Mouse (Mus musculus): ENCODE measurements around the gene Olfr920. TPM values are rescaled to one million over a fixed set of nuclear protein-coding genes. Genes with fewer than 3 reads are reported as not detected.

Gene Olfr920
- total and polyA plus RNA-seq, 3 experiments = not detected

GRCm38 (mm10) chr9:38718927-38719441 is 33.1 kb upstream of the Olfr920 start:
- peak; percentile 57 for DNase-seq (ENCODE audit: low read depth, low spot score)
- Histone ChIP-seq H3K4me3 (ENCODE audit: control insufficient read depth in 1 of 2, insufficient read depth in 1 of 2, low read depth in 2 of 2, low read length in 2 of 2) (peak overlapping the region; percentile 68 to 100), H3K27me3 (ENCODE audit: control insufficient read depth in 1 of 2, insufficient read depth in 2 of 2, low read length in 2 of 2) (no peaks in the 10 kb centered on the region), H3K4me1 (ENCODE audit: control insufficient read depth in 1 of 2, insufficient read depth in 2 of 2, low read length in 2 of 2) (peaks cover 6 to 9% of the 10 kb centered on the region in 2 experiments), H3K9ac (ENCODE audit: control insufficient read depth, low read depth, low read length, poor library complexity, severe bottlenecking) (peak overlapping the region; percentile 67), H3K9me3 (replicated peaks; ENCODE audit: insufficient read depth, low read length) (no peaks in the 10 kb centered on the region), H3K79me2 (ENCODE audit: control insufficient read depth, insufficient read depth, low read length, poor library complexity) (no peaks in the 10 kb centered on the region), H3K27ac (ENCODE audit: control insufficient read depth, low read depth, low read length) (no peak overlapping the region), H3K36me3 (ENCODE audit: control insufficient read depth in 1 of 2, insufficient read depth in 2 of 2, low read length in 2 of 2) (peaks cover 0 to 5% of the 10 kb centered on the region in 2 experiments; a peak in 2 of 4 replicates)
- TF ChIP-seq POLR2A (IDR thresholded peaks at IDR 0.05; ENCODE audit: control insufficient read depth in 1 of 2, insufficient read depth in 1 of 2, low read depth in 1 of 2, low read length in 2 of 2, poor library complexity in 1 of 2) (no peak), SIN3A (IDR thresholded peaks at IDR 0.05; ENCODE audit: low read length) (no peak), MYB (IDR thresholded peaks at IDR 0.05; ENCODE audit: low read depth, low read length) (no peak), CHD1 (IDR thresholded peaks at IDR 0.05; ENCODE audit: low read depth, low read length) (no peak), ELF1 (IDR thresholded peaks at IDR 0.05; ENCODE audit: low read depth, low read length) (no peak), JUND (IDR thresholded peaks at IDR 0.05; ENCODE audit: low read depth, low read length) (no peak), NELFE (IDR thresholded peaks at IDR 0.05; ENCODE audit: low read depth, low read length) (no peak), UBTF (IDR thresholded peaks at IDR 0.05; ENCODE audit: borderline replicate concordance, insufficient read depth, low read depth, low read length) (no peak), MAZ (IDR thresholded peaks at IDR 0.05; ENCODE audit: low read depth, low read length) (no peak), POLR2AphosphoS2 (IDR thresholded peaks at IDR 0.05; ENCODE audit: low read length) (no peak), MAX (IDR thresholded peaks at IDR 0.05; ENCODE audit: low read length) (no peak), TAL1 (IDR thresholded peaks at IDR 0.05; ENCODE audit: low read length) (no peak), ZC3H11A (IDR thresholded peaks at IDR 0.05; ENCODE audit: low read depth, low read length) (no peak)

GRCm38 (mm10) chr9:38724044-38724443 is 28.1 kb upstream of the Olfr920 start:
- Histone ChIP-seq H3K4me1 (ENCODE audit: control insufficient read depth in 1 of 2, insufficient read depth in 2 of 2, low read length in 2 of 2) (peaks cover 8 to 9% of the 10 kb centered on the region in 2 experiments), H3K79me2 (ENCODE audit: control insufficient read depth, insufficient read depth, low read length, poor library complexity) (no peaks in the 10 kb centered on the region), H3K9me3 (replicated peaks; ENCODE audit: insufficient read depth, low read length) (no peaks in the 10 kb centered on the region), H3K9ac (ENCODE audit: control insufficient read depth, low read depth, low read length, poor library complexity, severe bottlenecking) (no peak overlapping the region), H3K4me3 (ENCODE audit: control insufficient read depth in 1 of 2, insufficient read depth in 1 of 2, low read depth in 2 of 2, low read length in 2 of 2) (no peak overlapping the region), H3K27ac (ENCODE audit: control insufficient read depth, low read depth, low read length) (no peak overlapping the region), H3K36me3 (ENCODE audit: control insufficient read depth in 1 of 2, insufficient read depth in 2 of 2, low read length in 2 of 2) (peaks cover 0 to 3% of the 10 kb centered on the region in 2 experiments; a peak in 2 of 4 replicates), H3K27me3 (ENCODE audit: control insufficient read depth in 1 of 2, insufficient read depth in 2 of 2, low read length in 2 of 2) (no peaks in the 10 kb centered on the region)
- peak; percentile 68 for DNase-seq (ENCODE audit: low read depth, low spot score)
- TF ChIP-seq TBP (IDR thresholded peaks at IDR 0.05; ENCODE audit: low read depth, low read length) (no peak), TAL1 (IDR thresholded peaks at IDR 0.05; ENCODE audit: low read length) (no peak), HCFC1 (IDR thresholded peaks at IDR 0.05; ENCODE audit: low read depth, low read length) (no peak), ZC3H11A (IDR thresholded peaks at IDR 0.05; ENCODE audit: low read depth, low read length) (0 out of 2 replicates have a peak, but pooled peaks have one; percentile 0), GATA1 (IDR thresholded peaks at IDR 0.05; ENCODE audit: low read depth, low read length) (peak; percentile 94), MAX (IDR thresholded peaks at IDR 0.05; ENCODE audit: low read length) (peak; percentile 72), SMC3 (IDR thresholded peaks at IDR 0.05; ENCODE audit: low read depth, low read length) (no peak), POLR2A (IDR thresholded peaks at IDR 0.05; ENCODE audit: control insufficient read depth in 1 of 2, insufficient read depth in 1 of 2, low read depth in 1 of 2, low read length in 2 of 2, poor library complexity in 1 of 2) (no peak), MYB (IDR thresholded peaks at IDR 0.05; ENCODE audit: low read depth, low read length) (no peak), ETS1 (IDR thresholded peaks at IDR 0.05; ENCODE audit: low read depth, low read length) (peak; percentile 76), BHLHE40 (IDR thresholded peaks at IDR 0.05; ENCODE audit: borderline replicate concordance, low read depth, low read length) (peak; percentile 59; the same call in 1 of the 2 replicates), MYC (IDR thresholded peaks at IDR 0.05; ENCODE audit: low read depth, low read length) (peak; percentile 91), CTCF (IDR thresholded peaks at IDR 0.05 in 2 of 3, conservative IDR thresholded peaks at IDR 0.05 in 1 of 3; ENCODE audit: control insufficient read depth in 1 of 3, insufficient read depth in 1 of 3, low read depth in 2 of 3, low read length in 3 of 3, poor library complexity in 1 of 3, severe bottlenecking in 1 of 3) (no peak), SIN3A (IDR thresholded peaks at IDR 0.05; ENCODE audit: low read length) (peak; percentile 64), CHD2 (IDR thresholded peaks at IDR 0.05; ENCODE audit: low read length) (no peak), MAFK (IDR thresholded peaks at IDR 0.05; ENCODE audit: borderline replicate concordance, low read depth, low read length) (no peak), TCF12 (IDR thresholded peaks at IDR 0.05; ENCODE audit: low read depth, low read length) (peak; percentile 52; the same call in 1 of the 2 replicates), GABPA (IDR thresholded peaks at IDR 0.05; ENCODE audit: low read depth, low read length) (no peak), CHD1 (IDR thresholded peaks at IDR 0.05; ENCODE audit: low read depth, low read length) (no peak), MEF2A (IDR thresholded peaks at IDR 0.05; ENCODE audit: extremely low read depth, insufficient replicate concordance, low read depth, low read length, poor library complexity, severe bottlenecking) (no peak), USF1 (IDR thresholded peaks at IDR 0.05; ENCODE audit: low read depth, low read length) (peak; percentile 70), RCOR1 (IDR thresholded peaks at IDR 0.05; ENCODE audit: low read depth, low read length) (peak; percentile 84), MXI1 (IDR thresholded peaks at IDR 0.05; ENCODE audit: low read depth, low read length) (peak; percentile 25; the same call in 1 of the 2 replicates), ZNF384 (IDR thresholded peaks at IDR 0.05; ENCODE audit: low read depth, low read length) (peak; percentile 97), UBTF (IDR thresholded peaks at IDR 0.05; ENCODE audit: borderline replicate concordance, insufficient read depth, low read depth, low read length) (no peak)
